Mouse (Mus musculus): ENCODE data around the gene Akap8.

GRCm38 (mm10) chr17:32364850-32365249 is 43.8 kb upstream of the Akap8 start:
- TF ChIP-seq SIN3A (IDR thresholded peaks at IDR 0.05; ENCODE audit: low read length) (peak; percentile 41), POLR2A (IDR thresholded peaks at IDR 0.05; ENCODE audit: control insufficient read depth in 1 of 2, insufficient read depth in 1 of 2, low read depth in 1 of 2, low read length in 2 of 2, poor library complexity in 1 of 2) (no peak), EP300 (IDR thresholded peaks at IDR 0.05; ENCODE audit: low read depth in 1 of 2, low read length in 2 of 2) (no peak), ELF1 (IDR thresholded peaks at IDR 0.05; ENCODE audit: low read depth, low read length) (no peak), MAFK (IDR thresholded peaks at IDR 0.05; ENCODE audit: borderline replicate concordance, low read depth, low read length) (no peak), GABPA (IDR thresholded peaks at IDR 0.05; ENCODE audit: low read depth, low read length) (no peak), HCFC1 (IDR thresholded peaks at IDR 0.05; ENCODE audit: low read depth, low read length) (no peak), CTCF (IDR thresholded peaks at IDR 0.05 in 2 of 3, conservative IDR thresholded peaks at IDR 0.05 in 1 of 3; ENCODE audit: control insufficient read depth in 1 of 3, insufficient read depth in 1 of 3, low read depth in 2 of 3, low read length in 3 of 3, poor library complexity in 1 of 3, severe bottlenecking in 1 of 3) (no peak; a peak in 1 of 6 replicates), MAZ (IDR thresholded peaks at IDR 0.05; ENCODE audit: low read depth, low read length) (peak; percentile 36; the same call in 1 of the 2 replicates), ZC3H11A (IDR thresholded peaks at IDR 0.05; ENCODE audit: low read depth, low read length) (no peak), JUND (IDR thresholded peaks at IDR 0.05; ENCODE audit: low read depth, low read length) (no peak), TAL1 (IDR thresholded peaks at IDR 0.05; ENCODE audit: low read length) (no peak), CHD1 (IDR thresholded peaks at IDR 0.05; ENCODE audit: low read depth, low read length) (no peak), POLR2AphosphoS2 (IDR thresholded peaks at IDR 0.05; ENCODE audit: low read length) (no peak)
